Mouse (Mus musculus) kidney, postnatal 25 days (tissue): ENCODE measurements around the gene Sgsh.

ENCODE experiments used
- DNase-seq, 2 experiments: peaks; one replicate each; pipeline ENCODE4 v3.0.0; 2021; ENCODE audit warnings: mixed read lengths in 2 of 2

The Sgsh gene

DNA sequence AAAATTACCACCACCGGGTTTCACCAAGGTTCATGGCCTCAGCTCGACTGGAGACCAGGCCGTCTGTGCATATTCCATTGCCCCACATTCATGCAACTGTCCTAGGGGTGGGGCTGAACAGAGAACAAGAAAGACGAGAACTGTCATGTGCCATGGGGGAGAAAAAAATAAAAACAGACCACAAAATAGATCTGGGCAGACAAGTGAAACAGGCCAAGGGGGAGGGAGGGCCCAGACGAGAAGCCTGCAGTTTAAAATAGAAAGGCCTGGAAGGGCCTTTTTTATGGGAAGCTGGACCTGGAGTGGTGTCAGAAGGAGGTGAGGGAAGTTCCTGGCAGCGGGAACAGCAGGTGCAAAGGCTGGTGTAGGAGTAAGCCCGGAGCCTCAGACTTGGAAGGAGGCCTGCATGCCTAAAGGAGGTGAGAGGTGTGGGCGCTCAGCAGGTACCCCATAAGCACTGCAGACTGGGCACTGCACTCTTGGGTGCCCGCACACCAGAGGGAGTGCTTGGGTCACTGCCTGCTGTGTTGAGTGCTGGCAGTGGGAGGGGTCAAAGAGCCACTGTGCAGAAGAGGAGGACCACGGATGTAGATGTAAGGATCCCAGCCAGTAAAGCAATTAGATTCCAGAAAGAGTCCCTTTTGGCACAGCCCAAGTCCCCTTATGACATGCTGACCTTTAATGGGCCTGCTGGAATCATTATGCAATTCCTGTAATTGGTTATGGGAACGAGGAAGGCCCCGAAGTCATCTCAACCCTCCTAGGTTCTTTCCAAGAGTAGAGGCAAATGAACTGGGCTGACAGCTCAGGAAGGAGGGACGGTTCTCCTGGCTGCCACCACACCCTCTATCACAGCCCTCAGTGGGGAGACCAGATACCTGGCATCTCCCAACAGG, 48.3 kb downstream of the Sgsh start:
- DNase-seq, result peak; percentile 6 to 16

DNA sequence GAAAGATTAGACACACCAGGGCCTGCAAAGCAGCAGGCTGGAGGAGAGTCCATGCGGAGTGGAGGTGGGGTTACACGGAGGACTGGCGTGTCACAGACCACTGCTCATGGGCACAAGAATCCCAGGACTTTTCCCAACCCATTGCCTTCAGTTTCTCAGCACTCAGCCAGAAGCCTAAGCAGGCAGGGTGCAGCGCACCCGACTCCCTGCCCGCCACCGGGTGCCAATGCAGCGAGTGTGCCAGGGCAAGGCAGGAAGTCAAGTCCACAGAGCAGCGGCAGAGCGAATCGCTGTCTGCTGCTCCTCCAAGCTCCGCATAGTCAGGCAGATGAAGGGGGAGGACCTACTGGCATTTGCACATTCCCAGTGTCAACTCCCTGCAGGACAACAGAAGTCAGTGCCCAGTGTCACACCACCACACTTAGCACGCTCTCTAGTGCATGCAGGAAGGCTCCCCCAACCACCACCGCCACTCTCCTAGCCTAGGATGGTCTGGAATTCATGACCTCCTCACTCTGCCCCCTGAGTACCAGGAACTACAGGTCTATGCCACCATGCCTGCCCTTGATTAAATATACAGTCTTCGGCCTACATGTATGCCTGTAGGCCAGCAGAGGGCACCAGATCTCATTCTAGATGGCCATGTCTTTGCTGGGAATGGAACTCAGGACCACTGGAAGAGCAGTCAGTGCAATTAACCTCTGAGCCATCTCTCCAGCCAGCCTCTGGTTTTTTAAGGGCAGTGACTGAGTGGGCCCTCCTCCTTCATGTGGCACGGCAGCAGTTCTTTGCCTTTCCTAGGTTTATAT, 50.2 kb downstream of the Sgsh start:
- peak; percentile 66 to 76 for DNase-seq

DNA sequence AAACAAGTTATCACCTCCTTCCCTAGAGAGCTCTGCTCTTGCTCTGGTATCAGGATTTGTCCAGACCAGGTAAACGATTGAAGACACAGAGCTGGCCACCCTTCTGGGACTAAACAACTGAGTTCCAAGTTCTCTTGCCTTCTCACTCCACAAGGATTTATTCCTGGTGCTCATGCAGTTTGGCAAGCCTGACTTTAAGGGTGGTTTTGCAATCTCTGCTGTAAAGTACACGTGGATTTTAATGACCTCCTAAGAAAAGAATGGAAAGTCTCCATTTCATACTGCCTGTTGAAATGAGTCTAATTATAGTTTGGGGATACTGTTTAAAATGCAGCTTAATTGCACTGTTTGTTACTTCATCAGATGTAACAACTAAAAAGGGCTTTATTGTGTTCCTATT, 54.4 kb downstream of the Sgsh start:
- no peak for DNase-seq

DNA sequence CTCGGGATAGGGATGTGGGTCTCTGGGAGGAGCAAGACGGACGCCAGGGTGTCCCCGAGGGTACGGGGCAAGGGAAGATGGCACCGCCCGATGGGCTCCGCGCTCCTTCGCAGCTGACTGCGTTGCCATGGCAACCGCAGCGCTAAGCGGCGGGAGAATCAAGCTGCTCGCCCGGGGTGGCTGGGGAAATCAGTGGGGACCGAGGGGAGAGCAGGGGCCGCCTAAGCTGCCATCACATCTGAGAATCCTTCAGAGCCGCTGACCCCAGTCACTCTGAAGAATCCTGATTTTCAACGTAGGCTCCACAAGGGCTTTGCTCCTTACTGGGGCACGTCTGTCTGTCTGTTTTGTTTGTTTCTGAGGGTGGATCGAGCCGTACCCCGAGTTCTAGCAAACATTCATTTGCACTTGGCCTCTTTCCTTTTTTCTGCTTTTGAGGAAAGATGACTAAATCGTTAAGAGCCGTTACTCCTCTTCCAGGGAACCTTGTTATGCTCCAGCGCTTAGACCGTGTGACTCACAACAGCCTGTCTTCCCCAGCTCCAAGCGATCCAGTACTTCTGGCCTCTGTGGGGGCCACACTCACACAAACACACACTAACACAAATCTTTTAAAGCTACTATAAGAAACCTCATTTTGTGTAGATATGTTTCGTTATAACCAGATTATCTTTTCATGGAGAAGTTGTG, 54.9 kb downstream of the Sgsh start:
- no peak for DNase-seq

DNA sequence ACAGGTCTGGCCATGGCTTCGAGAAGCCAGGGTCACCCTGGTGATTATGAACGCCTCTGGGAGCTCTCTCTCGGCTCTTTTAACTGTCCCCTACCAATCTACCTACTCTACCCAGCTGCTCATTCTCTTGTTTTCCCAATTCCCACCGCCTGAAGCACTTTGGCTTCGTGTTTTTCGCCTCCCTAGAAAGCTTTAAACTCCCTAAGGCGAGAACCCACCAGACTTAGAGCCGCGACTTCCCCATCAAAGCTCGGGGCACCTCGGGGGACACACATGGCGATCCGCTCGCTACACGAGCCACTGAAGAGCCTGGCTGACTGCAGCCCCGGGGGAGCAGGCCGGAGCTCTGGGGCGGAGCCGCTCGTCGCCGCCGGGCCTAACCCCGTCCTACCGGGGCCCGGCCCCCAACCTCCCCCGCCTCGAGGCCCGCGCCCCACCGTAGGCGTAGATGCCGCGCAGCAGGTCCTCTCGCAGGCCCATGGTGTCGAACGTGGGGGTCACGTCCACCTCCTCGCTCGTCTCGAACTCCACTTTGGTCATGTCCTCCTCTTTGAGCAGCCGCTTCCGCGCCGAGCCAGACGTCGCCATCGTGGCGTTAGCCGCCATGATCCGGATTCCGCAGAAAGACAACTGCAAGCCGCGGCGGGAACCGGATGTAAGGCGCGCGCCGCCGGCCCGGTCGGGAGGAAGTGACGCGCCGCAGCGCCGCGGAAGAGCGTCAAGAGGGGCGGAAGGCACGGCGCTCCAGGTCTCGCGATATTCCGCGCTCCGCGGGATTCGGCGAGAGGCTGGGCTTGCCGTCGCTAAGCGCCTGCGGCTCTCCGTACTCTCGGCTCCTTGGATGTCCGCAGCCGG, 55.7 kb downstream of the Sgsh start, which contains the start of gene Eif4a3:
Gene Eif4a3 (minus strand): TSS at position 699 of the 855 bp plus-strand sequence.
- DNase-seq, result peak; percentile 97 to 98

DNA sequence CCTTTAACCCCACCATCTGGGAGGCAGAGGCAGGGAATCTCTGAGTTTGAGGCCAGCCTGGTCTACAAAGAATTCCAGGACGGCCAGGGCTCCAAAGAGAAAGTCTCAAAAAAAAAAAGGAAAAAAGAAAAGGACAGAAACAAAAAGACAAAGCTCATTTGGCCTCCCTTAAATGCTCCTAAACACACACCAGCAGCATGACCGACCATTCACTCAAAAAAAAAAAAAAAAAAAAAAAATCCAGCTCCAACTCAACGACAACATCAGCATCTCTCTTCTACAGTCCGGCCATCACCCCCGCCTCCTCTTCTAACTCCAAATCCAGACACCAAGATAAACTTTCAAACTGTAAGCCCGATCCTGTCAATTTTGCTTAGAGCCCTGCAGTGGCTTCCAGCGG, 56.4 kb downstream of the Sgsh start:
- DNase-seq, result no peak

DNA sequence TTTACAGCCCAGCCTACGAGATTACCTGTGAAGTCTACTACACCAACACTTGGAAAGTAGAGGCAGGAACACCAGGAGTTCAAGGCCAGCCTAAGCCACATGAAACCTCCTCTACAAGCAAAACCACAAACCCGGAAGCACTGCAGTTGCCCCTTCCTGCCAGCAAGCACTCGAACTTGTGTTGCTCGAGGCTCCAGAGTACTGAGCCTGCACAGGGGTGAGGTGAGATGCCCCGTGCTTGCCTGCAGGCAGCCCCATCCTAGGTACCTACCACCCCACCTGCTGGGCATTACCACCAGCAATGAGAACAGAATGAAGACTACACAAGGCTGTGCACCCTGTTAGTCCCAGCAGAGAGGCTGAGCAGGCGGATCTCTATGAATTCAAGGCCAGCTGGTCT, 57.3 kb downstream of the Sgsh start:
- DNase-seq, result no peak
